Mouse (Mus musculus) limb, embryonic 13.5 days (tissue): ENCODE measurements around the gene Vps9d1. TPM values are rescaled to one million over a fixed set of nuclear protein-coding genes. Genes with fewer than 3 reads are reported as not detected.
"Not testable (repeated sequence)": the region's sequence is repeated elsewhere in the genome, so short reads cannot be mapped to it uniquely, and the experiment has no call there.

Source experiments
- ATAC-seq: fragments of 200-750 bp; cut with Nextera tagmentation; 2 replicates; pipeline ENCODE4 v1.8.0; 2017; ENCODE audit warnings: low read depth, moderate number of reproducible peaks, moderate TSS enrichment; ENCODE audit not compliant: low FRiP score
- H3K27ac ChIP-seq: fragments of 300-500 bp; sonication (generic); 2 replicates; pipeline ENCODE4 v1.5.1; 2015; ENCODE audit warnings: inconsistent platforms, mild to moderate bottlenecking, moderate library complexity
- H3K27me3 ChIP-seq: fragments of 300-500 bp; sonication (generic); 2 replicates; pipeline ENCODE4 v1.6.1; 2015; ENCODE audit warnings: mild to moderate bottlenecking, inconsistent platforms
- H3K36me3 ChIP-seq: fragments of 300-500 bp; sonication (generic); 2 replicates; pipeline ENCODE4 v1.6.1; 2015; ENCODE audit warnings: inconsistent platforms, mild to moderate bottlenecking, moderate library complexity
- H3K4me1 ChIP-seq: fragments of 300-500 bp; sonication (generic); 2 replicates; pipeline ENCODE4 v1.6.1; 2015; ENCODE audit warnings: inconsistent platforms
- H3K4me2 ChIP-seq: fragments of 300-500 bp; sonication (generic); replicated peaks from 2 replicates; pipeline ENCODE4 v1.6.1; 2015; ENCODE audit warnings: inconsistent platforms, mild to moderate bottlenecking, moderate library complexity
- H3K4me3 ChIP-seq: fragments of 300-500 bp; sonication (generic); 2 replicates; pipeline ENCODE4 v1.5.1; 2015; ENCODE audit warnings: moderate library complexity, mild to moderate bottlenecking, inconsistent platforms
- H3K9ac ChIP-seq: fragments of 300-500 bp; sonication (generic); 2 replicates; pipeline ENCODE4 v1.6.1; 2015; ENCODE audit warnings: mild to moderate bottlenecking, inconsistent platforms
- H3K9me3 ChIP-seq: fragments of 300-500 bp; sonication (generic); 2 replicates; pipeline ENCODE4 v1.6.1; 2016; ENCODE audit warnings: inconsistent platforms
- WGBS: fragments of 180-500 bp; shearing (Covaris S2); methylation state at CpG from one replicate; pipeline ENCODE4 v1.1.7; 2015; 5-methylcytosine and 5-hydroxymethylcytosine counted together
- polyA plus RNA-seq: library from polyadenylated mRNA; unstranded; fragments of >200 nt; fragmentation: Nextera tagmentation; extraction: Ambion mirVana; gene quantifications from 2 replicates; pipeline ENCODE4 v1.2.1, GENCODE M21; 2015

Gene Vps9d1
- polyA plus RNA-seq, 1 experiment from 2014 or later: 32.3 TPM

- Histone ChIP-seq H3K4me3 (no peak overlapping the region), H3K36me3 (peaks cover 31% of the 10 kb centered on the region), H3K27ac (no peak overlapping the region), H3K9me3 (no peaks in the 10 kb centered on the region), H3K4me1 (peaks cover 21% of the 10 kb centered on the region), H3K4me2 (no peak overlapping the region), H3K27me3 (peaks cover 50% of the 10 kb centered on the region), H3K9ac (no peak overlapping the region)
- 28% methylated on average over 7 of the region's 7 CpGs for WGBS
- ATAC-seq: no peak
Measured at GRCm38 (mm10) chr8:123232553-123232952, 21.6 kb downstream of the Vps9d1 start.

- ATAC-seq: no peak
- Histone ChIP-seq H3K4me2 (no peak overlapping the region), H3K9me3 (no peaks in the 10 kb centered on the region), H3K27me3 (peaks cover 44% of the 10 kb centered on the region), H3K27ac (no peak overlapping the region), H3K36me3 (peaks cover 39% of the 10 kb centered on the region), H3K4me3 (no peak overlapping the region), H3K4me1 (peaks cover 21% of the 10 kb centered on the region), H3K9ac (no peak overlapping the region)
- 54% methylated on average over 5 of the region's 5 CpGs for WGBS
Measured at GRCm38 (mm10) chr8:123231742-123232141, 22.4 kb downstream of the Vps9d1 start.

GRCm38 (mm10) chr8:123230326-123230725 lies 23.8 kb downstream of the Vps9d1 start:
- Histone ChIP-seq H3K36me3 (peaks cover 44% of the 10 kb centered on the region), H3K27me3 (peaks cover 32% of the 10 kb centered on the region), H3K4me1 (peaks cover 19% of the 10 kb centered on the region)
- WGBS: 82% methylated on average over 11 of the region's 11 CpGs
- not testable (repeated sequence) for ATAC-seq, H3K4me3 ChIP-seq, H3K27ac ChIP-seq, H3K9ac ChIP-seq, H3K4me2 ChIP-seq, H3K9me3 ChIP-seq

- peaks cover 19% of the 10 kb centered on the region for H3K4me1 ChIP-seq
- 100% methylated on average over 1 of the region's 1 CpGs for WGBS
- H3K4me3 ChIP-seq: no peak overlapping the region
- H3K4me2 ChIP-seq: no peak overlapping the region
- H3K27ac ChIP-seq: no peak overlapping the region
- no peaks in the 10 kb centered on the region for H3K9me3 ChIP-seq
- peaks cover 13% of the 10 kb centered on the region for H3K27me3 ChIP-seq
- H3K9ac ChIP-seq: no peak overlapping the region
- no peak for ATAC-seq
- peaks cover 44% of the 10 kb centered on the region for H3K36me3 ChIP-seq
Measured at GRCm38 (mm10) chr8:123228416-123228815, 25.7 kb downstream of the Vps9d1 start.

- Histone ChIP-seq H3K27ac (peak within 1 kb of the TSS; percentile 88; the same call in 1 of the 2 replicates), H3K4me3 (peak within 1 kb of the TSS; percentile 85), H3K4me2 (peak within 1 kb of the TSS; percentile 91), H3K27me3 (no peaks in the 10 kb centered on the region), H3K36me3 (peaks cover 32% of the 10 kb centered on the region), H3K9ac (peak within 1 kb of the TSS; percentile 91), H3K4me1 (peaks cover 22% of the 10 kb centered on the region), H3K9me3 (no peaks in the 10 kb centered on the region)
- WGBS: 2% methylated on average over 59 of the region's 59 CpGs
- ATAC-seq: peak; percentile 90
Measured at GRCm38 (mm10) chr8:123224278-123225266, 29.6 kb downstream of the Vps9d1 start, which contains the start of gene Cdk10. Gene Cdk10, plus strand, starts transcription at chr8:123224842.

- Histone ChIP-seq H3K4me3 (no peak overlapping the region), H3K36me3 (no peaks in the 10 kb centered on the region), H3K4me1 (peaks cover 17% of the 10 kb centered on the region), H3K9me3 (no peaks in the 10 kb centered on the region), H3K27me3 (no peaks in the 10 kb centered on the region), H3K27ac (no peak overlapping the region), H3K4me2 (no peak overlapping the region), H3K9ac (no peak overlapping the region)
- 69% methylated on average over 1 of the region's 1 CpGs for WGBS
- ATAC-seq: no peak
Measured at GRCm38 (mm10) chr8:123220917-123221316, 33.2 kb downstream of the Vps9d1 start.

- no peaks in the 10 kb centered on the region for H3K27me3 ChIP-seq
- no peak overlapping the region for H3K4me3 ChIP-seq
- no peak for ATAC-seq
- WGBS: 67% methylated on average over 3 of the region's 3 CpGs
- H3K36me3 ChIP-seq: peaks cover 2% of the 10 kb centered on the region
- no peak overlapping the region for H3K9ac ChIP-seq
- H3K9me3 ChIP-seq: no peaks in the 10 kb centered on the region
- peaks cover 19% of the 10 kb centered on the region for H3K4me1 ChIP-seq
- no peak overlapping the region for H3K27ac ChIP-seq
- no peak overlapping the region for H3K4me2 ChIP-seq
Measured at GRCm38 (mm10) chr8:123215430-123215829, 38.7 kb downstream of the Vps9d1 start.

- Histone ChIP-seq H3K4me2 (peak overlapping the region; percentile 93), H3K27ac (peak overlapping the region; percentile 15; the same call in 1 of the 2 replicates), H3K4me1 (peaks cover 19% of the 10 kb centered on the region), H3K4me3 (peak overlapping the region; percentile 97), H3K27me3 (no peaks in the 10 kb centered on the region), H3K9ac (peak overlapping the region; percentile 96), H3K9me3 (no peaks in the 10 kb centered on the region), H3K36me3 (peaks cover 24% of the 10 kb centered on the region)
- ATAC-seq: peak; percentile 28
- WGBS: 10% methylated on average over 22 of the region's 22 CpGs
Measured at GRCm38 (mm10) chr8:123213118-123213772, 40.9 kb downstream of the Vps9d1 start.

- Histone ChIP-seq H3K9me3 (no peaks in the 10 kb centered on the region), H3K4me2 (peak within 1 kb of the TSS; percentile 93), H3K9ac (peak within 1 kb of the TSS; percentile 96), H3K36me3 (peaks cover 31% of the 10 kb centered on the region), H3K4me1 (peaks cover 19% of the 10 kb centered on the region), H3K4me3 (peak within 1 kb of the TSS; percentile 97), H3K27ac (peak within 1 kb of the TSS; percentile 22; the same call in 1 of the 2 replicates), H3K27me3 (no peaks in the 10 kb centered on the region)
- ATAC-seq: peak; percentile 94
- under 1% methylated on average over 72 of the region's 76 CpGs for WGBS
Measured at GRCm38 (mm10) chr8:123212321-123213117, 41.6 kb downstream of the Vps9d1 start, which contains the start of the genes Chmp1a and Spata33. Gene Chmp1a, minus strand, starts transcription at chr8:123212763. Gene Spata33, plus strand, starts transcription at chr8:123212832.

- peak overlapping the region; percentile 22; the same call in 1 of the 2 replicates for H3K27ac ChIP-seq
- ATAC-seq: no peak
- H3K4me1 ChIP-seq: peaks cover 19% of the 10 kb centered on the region
- peak overlapping the region; percentile 97 for H3K4me3 ChIP-seq
- H3K27me3 ChIP-seq: no peaks in the 10 kb centered on the region
- 44% methylated on average over 10 of the region's 10 CpGs for WGBS
- H3K9ac ChIP-seq: peak overlapping the region; percentile 96
- H3K4me2 ChIP-seq: peak overlapping the region; percentile 93
- H3K36me3 ChIP-seq: peaks cover 37% of the 10 kb centered on the region
- no peaks in the 10 kb centered on the region for H3K9me3 ChIP-seq
Measured at GRCm38 (mm10) chr8:123211876-123212275, 42.3 kb downstream of the Vps9d1 start.

GRCm38 (mm10) chr8:123203571-123203970 lies 50.6 kb downstream of the Vps9d1 start:
- H3K4me2 ChIP-seq: no peak overlapping the region
- H3K4me1 ChIP-seq: no peaks in the 10 kb centered on the region
- WGBS: 91% methylated on average over 3 of the region's 3 CpGs
- H3K9me3 ChIP-seq: no peaks in the 10 kb centered on the region
- H3K27ac ChIP-seq: no peak overlapping the region
- peaks cover 46% of the 10 kb centered on the region for H3K36me3 ChIP-seq
- H3K9ac ChIP-seq: no peak overlapping the region
- no peak overlapping the region for H3K4me3 ChIP-seq
- no peak for ATAC-seq
- no peaks in the 10 kb centered on the region for H3K27me3 ChIP-seq
